Mouse (Mus musculus): ENCODE data around the gene Sult1e1.

DNA sequence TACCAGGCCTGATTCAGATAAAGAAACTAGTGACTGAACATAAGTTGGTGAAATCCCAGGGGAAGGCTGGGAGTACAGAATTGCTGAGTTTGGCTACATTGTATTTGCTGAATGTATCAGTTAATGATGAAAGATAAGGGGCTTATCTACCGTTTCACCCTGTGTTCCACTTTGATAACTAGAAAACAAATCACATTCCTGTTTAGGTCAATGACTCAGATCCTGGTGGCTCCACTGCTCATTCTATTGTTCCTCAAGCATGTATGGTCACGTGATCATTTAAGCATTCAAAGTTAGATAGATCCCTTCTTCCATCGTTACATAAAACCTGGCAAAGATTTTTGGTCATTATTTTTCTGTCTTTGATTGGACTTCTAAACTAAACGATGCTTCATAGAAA, 28.9 kb downstream of the Sult1e1 start:
- TF ChIP-seq E2F4 (IDR thresholded peaks at IDR 0.05; ENCODE audit: insufficient read depth) (no peak), SRF (IDR thresholded peaks at IDR 0.05; ENCODE audit: control insufficient read depth, insufficient read length, low read depth) (no peak), REST (IDR thresholded peaks at IDR 0.05; ENCODE audit: insufficient read depth, insufficient read length) (no peak), USF1 (IDR thresholded peaks at IDR 0.05; ENCODE audit: low read depth) (peak; percentile 16), POLR2A (IDR thresholded peaks at IDR 0.05; ENCODE audit: insufficient read length, low read depth) (no peak), MAX (IDR thresholded peaks at IDR 0.05; ENCODE audit: low read depth) (no peak), POLR2AphosphoS2 (IDR thresholded peaks at IDR 0.05; ENCODE audit: insufficient read length, low read depth) (no peak), TCF12 (IDR thresholded peaks at IDR 0.05; ENCODE audit: insufficient read depth, poor library complexity, severe bottlenecking) (no peak)
